Mouse (Mus musculus): ENCODE results near the gene Gfi1b. TPM values are rescaled to one million over a fixed set of nuclear protein-coding genes. Genes with fewer than 3 reads are reported as not detected.

The Gfi1b gene
- polyA plus RNA-seq, 1 experiment from 2014 or later: 0.43 TPM

DNA sequence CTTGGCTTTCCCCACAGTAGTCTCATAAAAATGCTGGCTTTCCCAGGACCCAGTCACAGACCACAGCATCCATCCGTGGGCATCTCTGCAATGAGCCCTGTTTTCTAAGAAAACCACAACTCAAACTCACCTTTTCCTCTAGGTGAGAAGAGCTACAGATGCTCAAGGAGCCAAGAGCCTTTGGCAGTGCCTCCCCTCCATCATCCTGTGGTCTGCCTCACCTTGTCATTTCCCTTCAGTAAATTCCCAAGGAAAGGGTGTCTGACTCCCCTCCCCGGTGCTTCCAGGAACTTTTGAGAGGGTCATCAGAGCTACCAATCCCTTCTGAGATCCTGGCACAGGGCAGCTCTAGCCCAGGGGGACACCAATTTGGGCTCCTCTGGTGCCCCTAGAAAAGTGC is 671 bp downstream of the Gfi1b start:
- H3K27me3 ChIP-seq (ENCODE audit: control insufficient read depth, insufficient read depth, low read length): peaks cover 16% of the 10 kb centered on the region
- H3K4me2 ChIP-seq (ENCODE audit: low read length): no peak overlapping the region
- H3K4me3 ChIP-seq (ENCODE audit: control insufficient read depth in 1 of 2, insufficient read depth in 1 of 2, low read depth in 1 of 2, low read length in 2 of 2): no peak overlapping the region
- H3K4me1 ChIP-seq (ENCODE audit: control insufficient read depth in 2 of 2, insufficient read depth in 2 of 2, low read length in 2 of 2): peaks cover 7 to 8% of the 10 kb centered on the region in 2 experiments; a peak in 2 of 4 replicates
- WGBS: 29% methylated on average over 2 of the region's 2 CpGs
- no peak for ATAC-seq (ENCODE audit: insufficient number of reproducible peaks, insufficient read depth, low FRiP score, low read depth)
- no peaks in the 10 kb centered on the region for H3K36me3 ChIP-seq (ENCODE audit: control insufficient read depth, insufficient read depth, low read length)
- no peak overlapping the region for H3K27ac ChIP-seq (replicated peaks in 1 of 2; ENCODE audit: control insufficient read depth in 1 of 2, insufficient read depth in 1 of 2, low read depth in 2 of 2, low read length in 2 of 2)
- H3K9me3 ChIP-seq (ENCODE audit: control insufficient read depth, low read length): peaks cover 3% of the 10 kb centered on the region; the same call in 1 of the 2 replicates
- no peak overlapping the region for H3K9ac ChIP-seq (ENCODE audit: low read length)

- WGBS: 62% methylated on average over 10 of the region's 10 CpGs
- no peak overlapping the region for H3K9ac ChIP-seq (ENCODE audit: low read length)
- no peak overlapping the region for H3K4me2 ChIP-seq (ENCODE audit: low read length)
- no peak overlapping the region for H3K4me3 ChIP-seq (ENCODE audit: control insufficient read depth in 1 of 2, insufficient read depth in 1 of 2, low read depth in 1 of 2, low read length in 2 of 2)
- peaks cover 7 to 8% of the 10 kb centered on the region in 2 experiments; a peak in 2 of 4 replicates for H3K4me1 ChIP-seq (ENCODE audit: control insufficient read depth in 2 of 2, insufficient read depth in 2 of 2, low read length in 2 of 2)
- H3K27me3 ChIP-seq (ENCODE audit: control insufficient read depth, insufficient read depth, low read length): peaks cover 16% of the 10 kb centered on the region
- H3K9me3 ChIP-seq (ENCODE audit: control insufficient read depth, low read length): peaks cover 3% of the 10 kb centered on the region; the same call in 1 of the 2 replicates
- no peak for ATAC-seq (ENCODE audit: insufficient number of reproducible peaks, insufficient read depth, low FRiP score, low read depth)
- no peaks in the 10 kb centered on the region for H3K36me3 ChIP-seq (ENCODE audit: control insufficient read depth, insufficient read depth, low read length)
- no peak overlapping the region for H3K27ac ChIP-seq (replicated peaks in 1 of 2; ENCODE audit: control insufficient read depth in 1 of 2, insufficient read depth in 1 of 2, low read depth in 2 of 2, low read length in 2 of 2)
These were observed 1.3 kb downstream of the Gfi1b start for GRCm38 (mm10) chr2:28620522-28620921.

DNA sequence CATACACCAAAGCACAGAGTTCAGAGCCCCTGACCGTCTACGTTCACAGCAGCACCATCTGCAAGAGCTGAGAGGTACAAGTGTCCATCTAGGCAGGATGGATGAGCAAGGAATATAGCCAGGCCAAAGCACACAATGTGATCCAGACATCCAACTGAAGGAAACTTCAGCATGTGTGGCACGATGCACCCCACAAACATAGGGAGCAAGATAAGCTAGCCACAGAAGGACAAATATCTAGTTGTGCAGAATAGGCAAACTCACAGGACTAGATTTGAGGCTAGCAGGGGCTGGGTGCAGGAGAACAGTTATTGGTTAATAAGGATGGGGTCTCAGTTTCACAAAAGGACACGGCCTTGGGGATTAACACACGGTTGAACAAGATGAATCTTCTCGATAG is 2.4 kb downstream of the Gfi1b start:
- Histone ChIP-seq H3K4me1 (ENCODE audit: control insufficient read depth in 2 of 2, insufficient read depth in 2 of 2, low read length in 2 of 2) (peaks cover 7 to 8% of the 10 kb centered on the region in 2 experiments; a peak in 2 of 4 replicates), H3K36me3 (ENCODE audit: control insufficient read depth, insufficient read depth, low read length) (no peaks in the 10 kb centered on the region), H3K9ac (ENCODE audit: low read length) (no peak overlapping the region), H3K9me3 (ENCODE audit: control insufficient read depth, low read length) (no peaks in the 10 kb centered on the region), H3K4me3 (ENCODE audit: control insufficient read depth in 1 of 2, insufficient read depth in 1 of 2, low read depth in 1 of 2, low read length in 2 of 2) (no peak overlapping the region), H3K27me3 (ENCODE audit: control insufficient read depth, insufficient read depth, low read length) (peaks cover 16% of the 10 kb centered on the region), H3K27ac (replicated peaks in 1 of 2; ENCODE audit: control insufficient read depth in 1 of 2, insufficient read depth in 1 of 2, low read depth in 2 of 2, low read length in 2 of 2) (no peak overlapping the region), H3K4me2 (ENCODE audit: low read length) (no peak overlapping the region)
- WGBS: 86% methylated on average over 6 of the region's 6 CpGs
- no peak for ATAC-seq (ENCODE audit: insufficient number of reproducible peaks, insufficient read depth, low FRiP score, low read depth)

DNA sequence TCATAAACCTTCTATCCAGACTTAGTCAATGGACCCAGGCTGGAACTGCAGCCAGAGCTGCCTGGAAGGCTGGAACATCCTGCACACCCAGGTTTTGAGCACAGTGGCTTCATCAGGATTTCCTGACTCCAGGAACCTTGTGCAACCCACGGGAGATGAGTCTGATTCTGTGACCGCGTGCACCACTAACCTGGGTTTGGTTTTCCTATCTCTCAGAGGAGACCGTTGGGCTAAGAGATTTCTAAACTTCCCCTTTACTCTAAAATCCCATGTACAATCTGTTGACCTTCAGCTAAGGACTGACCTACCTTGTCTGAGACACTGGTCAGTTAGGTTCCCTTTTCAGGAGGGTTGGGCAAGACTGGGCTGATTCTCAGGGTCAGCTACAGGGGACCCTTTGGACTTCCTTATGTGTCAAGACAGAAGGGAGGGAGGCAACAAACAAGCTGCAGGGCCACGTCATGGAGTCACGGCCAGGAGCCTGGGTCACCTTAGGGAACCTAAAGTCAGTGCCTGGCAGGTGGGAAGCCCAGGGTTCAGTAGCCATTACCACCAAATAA is 2.9 kb downstream of the Gfi1b start:
- no peak overlapping the region for H3K9ac ChIP-seq (ENCODE audit: low read length)
- peaks cover 7 to 8% of the 10 kb centered on the region in 2 experiments; a peak in 2 of 4 replicates for H3K4me1 ChIP-seq (ENCODE audit: control insufficient read depth in 2 of 2, insufficient read depth in 2 of 2, low read length in 2 of 2)
- H3K9me3 ChIP-seq (ENCODE audit: control insufficient read depth, low read length): no peaks in the 10 kb centered on the region
- WGBS: 84% methylated on average over 6 of the region's 6 CpGs
- no peak for ATAC-seq (ENCODE audit: insufficient number of reproducible peaks, insufficient read depth, low FRiP score, low read depth)
- peaks cover 16% of the 10 kb centered on the region for H3K27me3 ChIP-seq (ENCODE audit: control insufficient read depth, insufficient read depth, low read length)
- H3K4me3 ChIP-seq (ENCODE audit: control insufficient read depth in 1 of 2, insufficient read depth in 1 of 2, low read depth in 1 of 2, low read length in 2 of 2): no peak overlapping the region
- H3K36me3 ChIP-seq (ENCODE audit: control insufficient read depth, insufficient read depth, low read length): no peaks in the 10 kb centered on the region
- H3K27ac ChIP-seq (replicated peaks in 1 of 2; ENCODE audit: control insufficient read depth in 1 of 2, insufficient read depth in 1 of 2, low read depth in 2 of 2, low read length in 2 of 2): no peak overlapping the region
- H3K4me2 ChIP-seq (ENCODE audit: low read length): no peak overlapping the region

GRCm38 (mm10) chr2:28617498-28618486 is 4.0 kb downstream of the Gfi1b start:
- Histone ChIP-seq H3K9ac (ENCODE audit: low read length) (no peak overlapping the region), H3K27me3 (ENCODE audit: control insufficient read depth, insufficient read depth, low read length) (peaks cover 16% of the 10 kb centered on the region), H3K4me2 (ENCODE audit: low read length) (no peak overlapping the region), H3K27ac (replicated peaks in 1 of 2; ENCODE audit: control insufficient read depth in 1 of 2, insufficient read depth in 1 of 2, low read depth in 2 of 2, low read length in 2 of 2) (peak overlapping the region; percentile 48 to 67; a peak in 1 of 4 replicates), H3K4me3 (ENCODE audit: control insufficient read depth in 1 of 2, insufficient read depth in 1 of 2, low read depth in 1 of 2, low read length in 2 of 2) (no peak overlapping the region), H3K4me1 (ENCODE audit: control insufficient read depth in 2 of 2, insufficient read depth in 2 of 2, low read length in 2 of 2) (peaks cover 7 to 8% of the 10 kb centered on the region in 2 experiments; a peak in 2 of 4 replicates), H3K9me3 (ENCODE audit: control insufficient read depth, low read length) (no peaks in the 10 kb centered on the region), H3K36me3 (ENCODE audit: control insufficient read depth, insufficient read depth, low read length) (no peaks in the 10 kb centered on the region)
- ATAC-seq (ENCODE audit: insufficient number of reproducible peaks, insufficient read depth, low FRiP score, low read depth): no peak
- WGBS: 76% methylated on average over 8 of the region's 8 CpGs

- H3K27me3 ChIP-seq (ENCODE audit: control insufficient read depth, insufficient read depth, low read length): peaks cover 14% of the 10 kb centered on the region
- H3K4me1 ChIP-seq (ENCODE audit: control insufficient read depth in 2 of 2, insufficient read depth in 2 of 2, low read length in 2 of 2): peaks cover 7 to 8% of the 10 kb centered on the region in 2 experiments; a peak in 2 of 4 replicates
- H3K9ac ChIP-seq (ENCODE audit: low read length): peak overlapping the region; percentile 6; the same call in 1 of the 2 replicates
- H3K4me3 ChIP-seq (ENCODE audit: control insufficient read depth in 1 of 2, insufficient read depth in 1 of 2, low read depth in 1 of 2, low read length in 2 of 2): no peak overlapping the region
- ATAC-seq (ENCODE audit: insufficient number of reproducible peaks, insufficient read depth, low FRiP score, low read depth): no peak; the same call in 1 of the 2 replicates
- no peaks in the 10 kb centered on the region for H3K9me3 ChIP-seq (ENCODE audit: control insufficient read depth, low read length)
- H3K4me2 ChIP-seq (ENCODE audit: low read length): 0 out of 2 replicates have a peak overlapping the region, but pooled peaks have one; percentile 7
- WGBS: 23% methylated on average over 9 of the region's 9 CpGs
- H3K27ac ChIP-seq (replicated peaks in 1 of 2; ENCODE audit: control insufficient read depth in 1 of 2, insufficient read depth in 1 of 2, low read depth in 2 of 2, low read length in 2 of 2): peak overlapping the region; percentile 48 to 67; a peak in 3 of 4 replicates
- no peaks in the 10 kb centered on the region for H3K36me3 ChIP-seq (ENCODE audit: control insufficient read depth, insufficient read depth, low read length)
These were observed 4.9 kb downstream of the Gfi1b start for GRCm38 (mm10) chr2:28616874-28617273.

DNA sequence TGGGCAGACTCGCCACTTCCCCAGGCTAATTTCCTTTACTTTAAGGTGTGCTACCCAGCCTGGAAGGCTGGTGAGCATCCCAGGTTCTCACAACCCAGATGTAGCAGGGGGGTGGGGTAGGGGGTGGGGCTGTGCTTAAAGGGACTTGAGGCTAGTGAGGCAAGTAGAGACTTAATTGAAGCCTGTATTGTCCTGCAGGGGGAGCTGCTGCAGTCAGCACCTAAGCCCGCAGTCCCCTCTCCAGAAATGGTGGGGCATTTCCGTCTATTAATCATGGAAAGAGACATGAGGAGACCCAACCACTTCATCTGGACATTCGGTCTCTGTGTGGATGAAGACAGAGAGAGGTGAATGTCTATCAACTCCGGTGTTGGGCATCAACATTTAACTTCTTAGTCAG is 5.4 kb downstream of the Gfi1b start:
- Histone ChIP-seq H3K9ac (ENCODE audit: low read length) (no peak overlapping the region), H3K27ac (replicated peaks in 1 of 2; ENCODE audit: control insufficient read depth in 1 of 2, insufficient read depth in 1 of 2, low read depth in 2 of 2, low read length in 2 of 2) (no peak overlapping the region), H3K36me3 (ENCODE audit: control insufficient read depth, insufficient read depth, low read length) (no peaks in the 10 kb centered on the region), H3K4me1 (ENCODE audit: control insufficient read depth in 2 of 2, insufficient read depth in 2 of 2, low read length in 2 of 2) (peaks cover 7 to 8% of the 10 kb centered on the region in 2 experiments; a peak in 2 of 4 replicates), H3K9me3 (ENCODE audit: control insufficient read depth, low read length) (no peaks in the 10 kb centered on the region), H3K4me3 (ENCODE audit: control insufficient read depth in 1 of 2, insufficient read depth in 1 of 2, low read depth in 1 of 2, low read length in 2 of 2) (no peak overlapping the region), H3K27me3 (ENCODE audit: control insufficient read depth, insufficient read depth, low read length) (peaks cover 9% of the 10 kb centered on the region), H3K4me2 (ENCODE audit: low read length) (no peak overlapping the region)
- 37% methylated on average over 5 of the region's 5 CpGs for WGBS
- ATAC-seq (ENCODE audit: insufficient number of reproducible peaks, insufficient read depth, low FRiP score, low read depth): no peak
